Mouse (Mus musculus) erythroblast, embryonic 14.5 days (primary cell): ENCODE measurements around the gene Carnmt1.

Experiments used
- GATA1 ChIP-seq: IDR thresholded peaks from 2 replicates; pipeline ENCODE4 v1.6.1; 2012; ENCODE audit warnings: low read length, inconsistent platforms, mixed read lengths
- TAL1 ChIP-seq: IDR thresholded peaks from 3 replicates; pipeline ENCODE4 v1.6.1; 2012; ENCODE audit warnings: low read length, inconsistent platforms, mixed read lengths

DNA sequence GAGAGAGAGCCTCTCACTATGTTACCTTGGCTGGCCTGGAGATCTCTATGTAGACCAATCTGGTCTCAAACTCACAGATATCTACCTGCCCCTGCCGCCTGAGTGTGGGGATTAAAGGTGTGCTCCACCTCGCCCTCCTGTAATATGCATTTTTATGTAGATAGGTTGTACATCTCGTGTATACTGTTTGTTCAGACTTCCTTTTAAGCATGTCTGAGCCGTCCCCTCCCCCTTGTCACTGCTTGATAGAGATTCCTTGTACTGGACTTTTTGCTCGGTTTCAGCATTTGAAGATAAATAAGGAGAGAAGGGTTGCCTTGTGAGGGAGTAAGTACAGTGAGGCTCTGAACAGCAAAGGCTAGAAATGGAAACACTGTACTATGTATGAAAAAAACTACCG is 17.5 kb upstream of the Carnmt1 start:
- TF ChIP-seq GATA1 (no peak), TAL1 (no peak)
